Mouse (Mus musculus) layer of hippocampus, adult 9-10 months (tissue): ENCODE results near the gene Glra4.
"Not testable (repeated sequence)": the region's sequence is repeated elsewhere in the genome, so short reads cannot be mapped to it uniquely, and the experiment has no call there.

Source experiments
- DNase-seq: peaks from one replicate; pipeline ENCODE4 v3.0.0; 2022; ENCODE audit warnings: low spot score

Glra4 gene

DNA sequence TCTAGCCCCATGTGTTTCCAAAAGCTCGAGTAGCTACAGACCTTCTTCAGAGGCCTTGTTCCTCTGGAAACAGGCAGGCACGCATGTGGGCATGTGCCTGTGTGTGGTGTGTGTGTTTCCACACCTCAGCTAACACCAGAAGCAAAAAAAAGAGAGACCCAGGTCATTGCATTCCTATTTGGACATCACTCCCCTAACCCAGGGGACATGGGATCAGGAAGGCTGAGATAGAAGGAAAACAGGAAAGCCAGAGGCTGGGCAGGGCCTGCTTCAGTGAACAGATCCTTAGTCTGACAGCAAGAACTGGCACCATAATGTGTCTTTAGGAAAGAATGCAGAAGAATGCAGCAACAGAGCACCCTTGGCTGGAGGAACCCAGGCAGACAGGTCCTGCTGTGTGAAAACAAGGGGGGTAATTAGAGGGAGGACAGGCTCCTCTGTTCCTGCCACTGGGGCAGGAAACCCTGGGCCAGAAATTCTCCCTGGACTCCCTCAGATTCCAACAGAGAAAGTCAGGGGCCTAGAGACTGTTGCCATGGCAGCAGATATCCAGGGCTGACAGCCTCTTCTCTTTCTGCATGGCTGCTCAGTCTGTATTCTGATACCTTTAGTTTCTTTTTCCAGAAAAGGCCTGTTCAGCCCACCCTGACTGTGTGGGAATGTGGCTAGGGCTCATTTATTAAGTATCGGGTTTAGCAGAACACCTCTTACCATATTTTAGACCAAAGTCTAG lies 65.0 kb downstream of the Glra4 start:
- DNase-seq = not testable (repeated sequence)

DNA sequence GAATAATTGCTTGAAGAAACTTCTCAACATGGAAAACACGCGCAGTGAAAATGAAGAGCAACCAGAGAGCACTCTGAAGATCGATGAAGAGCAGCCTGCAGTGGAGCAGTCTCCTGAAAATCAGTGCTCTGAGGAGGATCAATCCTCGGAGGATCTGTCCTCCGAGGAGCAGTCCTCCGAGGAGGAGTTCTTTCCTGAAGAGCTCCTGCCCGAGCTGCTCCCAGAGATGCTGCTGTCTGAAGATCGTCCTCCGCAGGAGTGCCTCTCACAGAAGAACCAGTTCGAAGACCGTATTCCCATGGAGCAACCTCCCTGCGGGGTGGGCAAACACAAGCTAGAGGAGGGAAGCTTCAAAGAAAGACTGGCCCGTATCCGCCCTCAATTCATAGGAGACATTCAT lies 71.2 kb downstream of the Glra4 start:
- no peak for DNase-seq

DNA sequence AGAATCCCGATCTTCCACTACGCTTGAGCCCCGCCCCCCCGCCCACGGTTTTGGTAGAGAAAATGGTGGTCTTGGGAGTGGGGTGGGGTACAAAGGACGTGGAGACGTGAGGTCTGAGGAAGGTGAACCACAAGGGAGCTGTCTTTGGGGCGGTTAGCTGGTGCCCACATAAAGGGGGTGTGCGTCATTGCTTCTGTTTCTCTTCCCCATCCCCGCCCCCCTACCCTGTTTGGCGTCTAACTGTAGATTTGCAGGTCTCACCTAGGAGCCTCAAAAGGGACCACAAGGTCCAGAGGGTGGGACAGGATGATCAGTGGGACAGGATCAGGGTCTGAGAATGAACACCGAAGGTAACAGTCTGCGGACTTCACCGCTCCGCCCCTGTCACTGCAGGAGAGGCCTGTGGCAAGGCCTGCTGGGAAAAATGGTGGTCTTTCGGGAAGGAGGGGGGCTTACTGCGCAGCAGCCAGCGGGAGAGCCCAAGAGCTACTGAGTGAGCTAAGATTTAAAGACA lies 71.7 kb downstream of the Glra4 start:
- no peak for DNase-seq
